Mouse (Mus musculus) hindbrain, postnatal 0 days (tissue): ENCODE data around the gene Usp15. TPM values are rescaled to one million over a fixed set of nuclear protein-coding genes. Genes with fewer than 3 reads are reported as not detected.

ENCODE experiments used
- ATAC-seq: fragments of 200-750 bp; cut with Nextera tagmentation; 2 replicates; pipeline ENCODE4 v1.8.0; 2017; ENCODE audit warnings: mild to moderate bottlenecking, moderate TSS enrichment, moderate library complexity
- DNase-seq: peaks from one replicate; pipeline ENCODE4 v3.0.0-alpha.2; 2015; ENCODE audit warnings: low spot score
- H3K27ac ChIP-seq: fragments of 300-500 bp; sonication (generic); 2 replicates; pipeline ENCODE4 v1.5.1; 2014; ENCODE audit warnings: mild to moderate bottlenecking
- H3K27me3 ChIP-seq: fragments of 300-500 bp; sonication (generic); 2 replicates; pipeline ENCODE4 v1.6.1; 2014; ENCODE audit warnings: low read length, mixed read lengths; ENCODE audit not compliant: insufficient read depth
- H3K36me3 ChIP-seq: fragments of 300-500 bp; sonication (generic); 2 replicates; pipeline ENCODE4 v1.6.1; 2014; ENCODE audit warnings: low read length, mixed read lengths; ENCODE audit not compliant: insufficient read depth
- H3K4me1 ChIP-seq: fragments of 300-500 bp; sonication (generic); 2 replicates; pipeline ENCODE4 v1.6.1; 2014; ENCODE audit warnings: antibody characterized with exemption, low read length, mixed read lengths; ENCODE audit not compliant: insufficient read depth
- H3K4me2 ChIP-seq: fragments of 300-500 bp; sonication (generic); 2 replicates; pipeline ENCODE4 v1.6.1; 2014; ENCODE audit warnings: low read depth, mild to moderate bottlenecking, low read length, moderate library complexity, mixed read lengths
- H3K4me3 ChIP-seq: fragments of 300-500 bp; sonication (generic); 2 replicates; pipeline ENCODE4 v1.5.1; 2014; ENCODE audit warnings: low read length
- H3K9ac ChIP-seq: fragments of 300-500 bp; sonication (generic); replicated peaks from 2 replicates; pipeline ENCODE4 v1.6.1; 2014; ENCODE audit warnings: mild to moderate bottlenecking, low read length, moderate library complexity, mixed read lengths
- H3K9me3 ChIP-seq: fragments of 300-500 bp; sonication (generic); 2 replicates; pipeline ENCODE4 v1.6.1; 2016; ENCODE audit warnings: low read length, mixed read lengths
- CTCF ChIP-seq: IDR thresholded peaks from 2 replicates; pipeline ENCODE4 v1.5.1; 2016; ENCODE audit warnings: antibody characterized with exemption, control low read depth, low read depth
- WGBS: fragments of 180-500 bp; shearing (Covaris S2); extraction: QIAGEN DNeasy Blood & Tissue Kit; methylation state at CpG from one replicate; pipeline ENCODE4 v1.1.7; 2014; 5-methylcytosine and 5-hydroxymethylcytosine counted together
- microRNA-seq, 2 experiments: library from miRNA; unstranded; fragments of <30 nt; microRNA quantifications; one replicate each; pipeline ENCODE4; 2016
- polyA plus RNA-seq: library from polyadenylated mRNA; unstranded; fragments of >200 nt; fragmentation: Nextera tagmentation; extraction: Ambion mirVana; gene quantifications from 2 replicates; pipeline ENCODE4 v1.2.1, GENCODE M21; 2015
- total RNA-seq: library from RNA; depleted of rRNA; stranded (reverse); fragments of >200 nt; gene quantifications from 2 replicates; pipeline ENCODE4 v1.2.3, GENCODE M21; 2014; rRNA removed

Usp15 gene
- total and polyA plus RNA-seq, 2 experiments from 2014 or later = 41.6 to 64.9 TPM

DNA sequence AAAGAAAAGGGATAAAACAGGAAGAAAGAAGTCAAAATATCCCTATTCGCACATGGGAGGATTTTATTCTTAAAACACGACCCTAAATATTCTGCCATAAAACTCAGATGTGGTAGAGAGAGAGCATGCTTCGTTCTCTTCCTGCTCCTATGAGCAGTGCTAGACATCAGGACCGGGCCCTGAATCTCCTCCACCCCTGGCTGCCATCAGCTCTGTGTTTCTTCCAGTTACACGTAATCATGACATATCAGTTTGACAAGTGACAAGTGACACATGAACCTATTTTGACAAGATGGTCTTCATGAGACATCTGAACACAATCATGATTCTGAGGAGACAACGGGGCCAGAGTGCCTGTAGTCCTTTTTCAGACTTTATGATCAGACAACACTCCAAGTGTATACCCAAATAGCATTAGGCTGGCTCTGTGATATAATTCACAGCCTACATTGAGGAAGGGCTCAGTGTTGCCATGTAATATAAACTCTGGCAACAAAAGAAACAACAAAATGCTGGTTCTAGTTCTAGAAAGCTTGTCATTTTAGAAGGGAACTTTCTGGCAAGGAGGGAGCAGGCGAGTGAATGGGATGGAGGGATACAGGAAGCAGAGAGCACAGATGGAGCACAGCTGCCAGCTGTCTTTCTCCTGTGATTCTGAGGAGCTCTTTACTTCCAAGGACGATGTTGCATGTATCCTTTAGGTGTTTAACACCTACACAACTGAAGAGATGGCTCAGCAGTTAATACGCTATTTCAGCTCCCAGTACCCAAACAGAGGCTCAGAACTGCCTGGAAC, 141.4 kb downstream of the Usp15 start:
- no peak overlapping the region for H3K9ac ChIP-seq
- H3K4me2 ChIP-seq = no peak overlapping the region
- 86% methylated on average over 9 of the region's 9 CpGs for WGBS
- no peaks in the 10 kb centered on the region for H3K27me3 ChIP-seq
- H3K4me1 ChIP-seq = no peaks in the 10 kb centered on the region
- H3K4me3 ChIP-seq = no peak overlapping the region
- DNase-seq = no peak
- ATAC-seq = no peak
- no peak overlapping the region for H3K27ac ChIP-seq
- H3K9me3 ChIP-seq = no peaks in the 10 kb centered on the region
- peaks cover 11% of the 10 kb centered on the region; the same call in 1 of the 2 replicates for H3K36me3 ChIP-seq
- no peak for TF ChIP-seq CTCF

Small RNA genes within 50 kb of the gene (microRNA-seq; reads per million reads assigned to microRNA genes)
- gene Gm27920 = 0 to 0.18 reads per million in 2 experiments

Other genes with a start within 250 kb of the Usp15 start
- gene Mon2, start 120.5 kb downstream of the Usp15 start, total RNA-seq = 62.4 and 64.7 TPM in 2 replicates
- 15.9 and 16.7 TPM in 2 replicates for gene Mon2, start 120.5 kb downstream of the Usp15 start, polyA plus RNA-seq
- gene Fam19a2, start 67.0 kb upstream of the Usp15 start, total RNA-seq = 90.5 and 94.7 TPM in 2 replicates
- gene Fam19a2, start 67.0 kb upstream of the Usp15 start, polyA plus RNA-seq = 44.6 and 48.9 TPM in 2 replicates